Mouse (Mus musculus) skeletal muscle tissue, adult 2 months (tissue): ENCODE measurements around the gene Mettl7b.
"Not testable (repeated sequence)": the region's sequence is repeated elsewhere in the genome, so short reads cannot be mapped to it uniquely, and the experiment has no call there.

Source experiments
- DNase-seq: peaks from one replicate; pipeline ENCODE4 v3.0.0-alpha.2; 2012; ENCODE audit warnings: low read depth, low spot score

Gene Mettl7b

DNA sequence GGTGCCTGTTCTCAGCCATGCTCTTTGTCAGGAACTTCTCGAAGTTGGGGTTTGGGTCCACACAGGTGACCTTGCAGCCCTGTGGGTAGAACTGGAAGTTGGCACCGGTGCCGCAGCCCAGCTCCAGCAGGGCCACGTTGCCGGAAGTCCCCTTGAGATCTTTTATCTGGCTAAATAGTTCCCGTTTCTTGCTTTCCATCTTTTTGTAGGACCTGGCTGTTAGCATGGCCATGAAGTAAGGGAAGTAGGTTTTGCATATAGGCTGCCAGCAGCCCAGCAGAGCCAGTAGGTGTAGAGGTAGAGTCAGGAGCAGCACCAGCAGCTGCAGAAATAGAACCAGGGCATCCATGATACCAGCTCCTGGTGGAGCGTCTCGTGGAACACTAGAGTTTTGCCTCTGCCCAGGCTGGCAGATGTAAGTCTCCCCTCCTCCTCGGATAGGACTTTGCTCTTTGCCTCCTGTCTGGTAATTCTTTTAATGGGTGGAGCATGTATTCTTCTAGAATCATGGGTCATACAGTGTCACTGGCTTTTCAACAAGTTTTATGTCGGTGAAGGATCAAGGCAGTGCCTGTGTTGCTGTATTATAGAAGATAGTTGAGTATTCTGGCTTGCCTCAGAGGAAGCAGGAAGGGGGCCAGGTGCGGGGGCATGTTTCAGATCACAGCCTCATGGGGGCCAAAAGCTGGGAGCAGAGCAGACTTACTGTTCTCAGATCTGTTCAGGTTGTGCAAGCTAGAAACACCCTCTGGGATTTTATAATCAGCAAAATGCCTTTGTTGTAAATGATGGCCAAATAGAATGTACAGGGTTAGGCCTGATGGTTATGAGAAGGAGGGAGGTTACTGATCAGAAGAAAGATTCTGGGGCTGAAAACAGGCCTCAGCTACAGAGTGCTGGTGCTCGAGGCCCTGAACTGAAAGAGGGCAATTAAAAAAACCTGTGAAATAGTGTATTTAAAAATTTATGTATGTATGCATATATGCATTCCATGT is at the start of gene Mettl7b:
Gene Mettl7b (minus strand): TSS at position 399 of the 995 bp plus-strand sequence.
- DNase-seq = no peak

DNA sequence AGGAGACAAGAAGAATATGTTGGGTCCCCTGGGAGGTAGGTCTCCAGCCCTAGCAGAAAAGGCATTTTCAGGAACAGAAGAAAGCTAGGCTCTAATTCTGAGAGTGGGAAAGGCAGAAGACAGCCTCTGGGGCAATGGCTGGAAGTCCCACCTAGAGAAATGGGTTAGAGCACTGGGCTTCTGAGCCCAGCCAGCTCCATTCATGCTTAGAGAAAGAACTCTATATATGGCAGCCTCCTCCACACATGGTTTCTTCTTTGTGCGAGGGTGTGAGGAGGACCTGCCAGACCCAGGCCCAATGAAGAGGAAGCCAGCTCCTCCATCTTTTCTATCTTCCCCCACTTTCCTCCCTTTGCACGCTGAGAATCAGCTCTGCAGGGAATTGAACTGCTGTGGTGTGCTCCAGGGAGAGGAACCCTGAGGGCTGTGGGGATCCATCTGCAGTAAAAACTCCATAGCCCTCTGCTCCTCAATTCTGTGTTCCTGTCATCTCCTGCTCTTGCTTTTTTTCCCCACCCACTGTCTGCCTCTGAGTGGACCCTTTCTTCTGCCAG is 49.6 kb upstream of the Mettl7b start, which contains the start of gene Olfr763:
Gene Olfr763 (plus strand): TSS at position 504 of the 554 bp plus-strand sequence.
- no peak for DNase-seq

DNA sequence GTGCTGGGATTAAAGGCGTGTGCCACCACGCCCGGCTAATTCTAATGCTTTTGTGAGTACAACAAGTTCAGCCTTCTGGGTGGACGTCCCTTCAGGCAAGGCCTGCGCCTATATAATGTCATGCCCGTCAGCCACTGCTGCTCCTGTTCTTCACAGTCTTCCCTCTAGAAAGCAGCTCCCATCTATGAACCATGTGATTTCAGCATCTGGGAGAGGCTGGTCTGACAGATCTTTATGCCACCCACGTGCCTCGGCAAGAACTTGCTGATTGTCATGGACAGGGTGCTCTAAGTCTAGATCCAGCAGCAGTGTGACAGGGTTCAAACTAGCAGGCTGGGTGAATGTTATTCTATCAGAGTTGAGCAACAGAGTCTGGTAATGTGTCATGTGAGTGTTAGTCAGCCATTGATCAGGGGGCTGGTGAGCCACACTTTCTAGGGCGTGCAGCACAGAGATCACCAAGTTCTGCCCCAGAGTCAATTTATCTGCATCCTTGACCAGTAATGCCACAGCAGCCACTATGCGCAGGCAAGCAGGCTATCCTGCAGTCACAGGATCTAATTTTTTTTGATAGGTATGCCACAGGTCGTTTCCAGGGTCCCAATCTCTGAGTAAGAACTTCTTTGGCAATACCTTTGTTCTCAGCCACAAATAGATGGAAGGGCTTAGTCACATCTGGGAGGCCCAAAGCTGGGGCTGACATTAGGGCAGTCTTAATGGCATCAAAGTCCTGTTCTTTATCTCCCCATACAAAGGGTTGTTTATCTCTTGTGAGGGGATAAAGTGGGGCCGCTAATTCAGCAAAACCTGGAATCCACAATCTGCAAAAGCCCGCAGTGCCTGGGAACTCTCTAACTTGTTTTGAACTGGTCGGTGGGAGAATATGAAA is 43.5 kb upstream of the Mettl7b start:
- DNase-seq = no peak

DNA sequence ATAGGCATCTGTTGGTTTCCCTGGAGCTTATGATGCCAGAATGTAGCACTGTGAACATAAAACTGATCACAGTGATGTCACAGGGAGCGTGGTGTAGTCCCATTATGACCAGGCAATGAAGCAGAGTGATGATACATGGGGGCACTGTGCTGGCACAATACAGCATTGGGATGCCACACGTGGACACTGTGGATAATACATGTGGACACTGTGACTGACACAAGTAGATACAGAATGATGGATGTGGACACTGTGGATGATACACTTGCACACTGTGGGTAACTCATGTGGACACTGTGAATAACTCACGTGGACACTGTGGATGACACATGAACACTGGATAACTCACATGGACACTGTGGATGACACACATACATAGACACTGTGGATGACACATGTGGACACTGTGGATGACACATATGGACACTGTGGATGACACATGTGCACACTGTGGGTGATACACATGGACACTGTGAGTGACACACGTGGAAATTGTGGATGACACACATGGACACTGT is 35.8 kb upstream of the Mettl7b start:
- DNase-seq = no peak

DNA sequence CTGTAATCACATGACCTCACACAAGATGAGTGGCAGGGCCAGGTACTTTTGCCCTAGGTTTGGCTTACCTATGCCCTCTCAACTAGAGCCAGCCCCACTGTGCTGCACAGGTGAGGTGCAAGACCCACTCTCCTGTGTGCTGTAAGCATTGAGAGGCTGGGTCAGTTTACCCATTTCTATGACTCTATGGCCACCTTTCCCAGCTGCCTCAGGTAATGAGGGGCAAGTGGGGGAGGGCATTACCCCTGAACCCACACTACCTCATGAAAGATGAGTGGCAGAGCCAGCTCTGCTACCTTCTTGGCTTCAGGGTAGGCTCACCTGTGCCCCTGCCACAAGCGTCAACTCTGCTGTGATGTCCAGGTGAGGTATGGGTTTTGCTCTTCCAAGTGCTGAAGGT is 35.0 kb upstream of the Mettl7b start:
- no peak for DNase-seq

DNA sequence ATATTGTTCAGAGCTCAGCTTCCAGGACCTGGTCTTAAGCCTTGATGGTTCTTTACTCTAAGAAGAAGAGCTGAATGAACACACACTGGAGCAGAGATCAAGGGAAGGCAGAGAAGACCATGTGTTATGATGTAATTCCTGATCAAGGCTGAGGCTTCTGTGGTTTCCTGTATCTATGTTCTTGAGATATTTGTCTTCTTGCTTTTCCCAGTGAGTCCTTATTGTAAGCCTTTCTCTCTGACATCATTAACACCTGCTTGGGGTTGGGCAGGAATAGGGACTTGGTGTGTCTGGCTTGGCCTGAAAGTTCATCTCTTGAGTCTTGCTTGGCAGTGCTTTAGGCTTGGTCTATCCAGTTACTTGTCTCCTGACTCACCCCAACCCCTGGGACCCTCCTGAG is 30.2 kb upstream of the Mettl7b start:
- DNase-seq = no peak

DNA sequence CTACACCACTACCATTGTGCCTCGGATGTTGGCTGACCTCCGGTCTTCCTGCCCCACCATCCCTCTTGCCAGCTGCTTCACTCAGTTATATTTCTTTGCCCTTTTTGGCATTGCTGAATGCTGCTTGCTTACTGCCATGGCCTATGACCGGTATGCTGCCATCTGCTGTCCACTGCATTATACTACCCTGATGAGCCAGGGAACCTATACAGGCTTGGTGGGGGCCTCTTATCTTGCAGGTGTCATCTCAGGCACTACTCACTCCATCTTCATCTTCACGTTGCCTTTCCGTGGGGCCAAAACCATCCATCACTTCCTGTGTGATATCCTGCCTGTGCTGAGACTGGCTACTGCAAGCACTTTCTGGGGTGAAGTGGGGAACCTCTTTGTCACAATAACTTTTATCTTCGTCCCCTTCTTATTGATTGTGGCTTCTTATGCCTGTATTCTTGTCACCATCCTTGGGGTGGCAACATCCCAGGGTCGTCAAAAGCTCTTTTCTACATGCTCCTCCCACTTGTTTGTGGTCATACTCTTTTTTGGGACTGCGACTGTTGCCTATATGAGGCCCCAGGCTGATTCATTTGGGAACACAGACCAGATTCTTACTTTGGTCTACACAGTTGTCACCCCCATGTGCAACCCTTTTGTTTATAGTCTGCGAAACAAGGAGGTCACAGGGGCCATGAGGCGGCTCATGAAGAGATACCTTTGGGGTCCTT is 29.5 kb upstream of the Mettl7b start:
- not testable (repeated sequence) for DNase-seq

DNA sequence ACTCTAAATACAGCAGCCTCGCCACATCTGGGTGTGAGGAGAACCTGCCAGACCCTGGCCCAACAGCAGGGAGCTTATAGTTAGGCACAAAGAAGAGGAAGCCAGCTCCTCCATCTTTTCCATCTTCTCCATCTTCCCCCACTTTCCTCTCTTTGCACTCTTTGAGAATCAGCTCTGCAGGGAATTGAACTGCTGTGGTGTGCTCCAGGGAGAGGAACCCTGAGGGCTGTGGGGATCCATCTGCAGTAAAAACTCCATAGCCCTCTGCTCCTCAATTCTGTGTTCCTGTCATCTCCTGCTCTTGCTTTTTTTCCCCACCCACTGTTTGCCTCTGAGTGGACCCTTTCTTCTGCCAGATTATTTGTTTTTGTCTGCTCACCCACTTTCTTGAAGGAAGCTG is 28.3 kb upstream of the Mettl7b start, which contains the start of gene Olfr9:
Gene Olfr9 (plus strand): TSS at position 301 of the 400 bp plus-strand sequence.
- not testable (repeated sequence) for DNase-seq

DNA sequence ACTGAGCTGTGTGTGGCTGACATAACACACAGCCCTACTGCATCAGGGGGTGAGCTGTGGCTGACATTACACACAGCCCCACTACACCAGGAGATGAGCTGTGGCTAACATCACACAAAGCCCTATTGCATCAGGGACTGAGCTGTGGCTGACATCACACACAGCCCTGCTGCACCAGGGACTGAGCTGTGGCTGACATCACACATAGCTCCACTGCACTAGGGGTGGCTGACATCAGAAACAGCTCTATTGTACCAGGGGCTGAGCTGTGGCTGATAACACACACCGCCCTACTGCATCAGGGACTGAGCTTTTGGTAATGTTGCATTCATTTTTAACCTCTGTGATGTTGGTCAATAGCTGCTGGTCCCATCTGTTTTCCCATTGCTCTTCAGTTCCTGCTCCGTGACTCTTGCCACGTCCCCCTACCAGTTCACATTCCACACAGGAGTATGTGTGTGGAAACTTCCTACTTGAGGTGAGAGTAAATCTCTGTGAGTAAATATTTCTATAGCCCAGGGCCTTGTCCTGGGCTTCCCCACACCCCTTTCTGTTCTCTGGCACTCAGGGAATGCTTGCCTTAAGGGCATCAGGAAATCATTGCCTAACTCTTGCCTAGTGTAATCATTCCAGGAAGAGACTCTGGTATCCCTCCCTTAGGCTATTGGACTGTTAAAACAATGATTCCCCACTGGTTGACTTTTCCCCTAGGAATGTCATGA is 20.0 kb upstream of the Mettl7b start:
- DNase-seq = no peak

DNA sequence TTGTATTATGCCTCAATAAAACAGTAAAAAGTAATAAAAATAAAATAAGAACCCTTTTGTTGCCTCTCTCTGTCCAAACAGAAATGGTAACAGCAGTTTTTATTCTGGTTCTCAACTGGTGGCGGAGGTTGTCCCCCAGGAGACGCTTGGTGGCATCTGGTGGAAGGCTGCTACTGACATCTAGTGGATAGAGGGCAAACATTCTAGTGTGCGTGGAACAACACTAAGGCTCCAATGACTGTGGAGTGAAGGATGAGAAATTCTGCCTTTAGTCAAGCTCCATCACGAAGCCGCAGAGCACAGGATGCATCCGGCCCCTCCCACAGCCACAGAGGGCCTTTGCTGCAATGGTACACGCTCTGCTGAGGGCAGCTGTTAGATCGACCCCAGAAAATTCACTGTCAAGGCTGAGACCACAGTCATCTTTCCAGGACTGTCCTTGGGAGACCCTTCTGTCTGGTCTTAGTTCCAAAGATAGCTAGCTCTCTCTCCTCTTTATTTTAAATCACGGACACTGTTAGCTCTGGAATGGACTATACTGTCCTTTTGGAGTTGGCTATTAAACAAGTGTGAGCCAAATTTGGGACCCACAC is 16.8 kb upstream of the Mettl7b start:
- peak; percentile 21 for DNase-seq

DNA sequence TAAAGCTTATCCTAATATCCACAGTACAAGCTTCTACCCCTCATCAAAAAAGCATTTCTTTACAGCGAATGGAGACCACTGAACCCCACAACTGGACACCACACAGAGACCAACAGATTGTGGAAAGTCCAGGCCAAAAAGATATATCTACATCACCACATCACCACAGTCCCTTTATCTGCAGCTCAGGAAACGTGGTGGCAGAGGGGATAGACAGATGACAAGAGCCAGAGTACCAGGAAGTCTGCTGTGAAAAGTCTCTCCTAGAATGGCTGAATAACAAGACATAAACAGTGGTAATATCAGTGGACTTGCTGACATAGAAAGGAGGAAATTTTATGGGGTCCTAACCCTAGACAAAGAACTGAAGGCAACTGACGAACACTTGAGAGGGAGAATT is 15.6 kb upstream of the Mettl7b start:
- DNase-seq = no peak

DNA sequence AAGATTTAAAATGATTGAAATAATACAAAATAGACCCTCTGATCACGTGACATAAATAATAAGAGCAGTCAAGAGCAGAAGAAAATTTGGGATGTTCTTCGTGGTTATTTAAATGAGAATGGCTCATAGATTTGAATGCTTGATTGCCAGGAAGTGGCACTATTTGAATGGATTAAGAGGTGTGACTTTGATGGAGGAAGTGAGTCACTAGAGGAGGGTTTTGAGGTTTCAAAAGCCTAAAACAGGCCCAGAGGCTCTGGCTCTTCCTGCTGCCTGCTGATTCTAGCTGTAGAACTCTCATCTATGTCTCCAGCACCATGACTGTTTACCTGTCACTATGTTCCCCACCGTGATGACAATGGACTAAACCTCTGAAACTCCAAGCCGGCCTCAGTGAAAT is 12.1 kb upstream of the Mettl7b start:
- no peak for DNase-seq

DNA sequence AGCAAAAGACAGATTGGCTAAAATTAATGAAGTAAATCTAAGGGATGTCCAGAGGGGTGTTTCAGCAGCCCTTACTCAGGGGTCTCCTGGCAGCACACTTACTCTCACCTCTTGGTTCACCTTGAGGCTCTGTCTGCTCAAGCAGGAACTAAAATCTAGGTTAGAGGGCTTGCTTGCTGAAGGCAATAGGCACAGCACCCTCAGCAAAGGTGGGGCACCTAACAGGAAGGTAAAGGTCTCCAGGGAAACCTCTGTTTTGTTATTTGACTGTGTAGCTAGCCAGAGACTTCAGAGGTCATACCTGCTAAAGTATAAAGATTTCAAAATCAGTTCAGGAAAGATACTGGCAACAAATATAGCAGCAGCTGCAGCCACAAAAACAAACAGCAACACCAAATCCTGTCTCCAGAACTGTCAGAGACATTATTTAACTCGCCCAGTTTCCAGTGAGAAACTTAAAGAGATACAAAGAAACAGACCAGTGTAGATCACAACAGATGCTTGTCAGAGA is 10.0 kb upstream of the Mettl7b start:
- no peak for DNase-seq

DNA sequence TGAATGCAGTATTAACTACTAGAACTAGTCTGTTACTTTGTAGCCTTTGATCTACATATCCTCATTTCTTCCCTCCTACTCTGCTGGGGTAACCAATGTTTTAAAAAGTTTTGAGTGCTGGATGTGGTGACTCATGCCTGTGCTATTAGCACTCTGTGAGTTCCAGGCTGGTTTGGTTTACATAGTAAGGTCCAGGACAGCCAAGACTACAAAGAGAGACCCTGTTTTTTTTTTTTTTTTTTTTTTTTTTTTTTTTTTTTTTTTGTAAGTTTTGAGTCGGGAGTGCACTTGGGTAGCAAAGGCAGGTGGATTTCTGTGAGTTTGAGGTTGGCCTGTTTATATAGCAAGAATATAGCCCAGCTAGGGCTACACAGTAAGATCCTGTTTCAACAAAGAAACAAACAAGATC is 7.6 kb upstream of the Mettl7b start:
- DNase-seq = no peak

DNA sequence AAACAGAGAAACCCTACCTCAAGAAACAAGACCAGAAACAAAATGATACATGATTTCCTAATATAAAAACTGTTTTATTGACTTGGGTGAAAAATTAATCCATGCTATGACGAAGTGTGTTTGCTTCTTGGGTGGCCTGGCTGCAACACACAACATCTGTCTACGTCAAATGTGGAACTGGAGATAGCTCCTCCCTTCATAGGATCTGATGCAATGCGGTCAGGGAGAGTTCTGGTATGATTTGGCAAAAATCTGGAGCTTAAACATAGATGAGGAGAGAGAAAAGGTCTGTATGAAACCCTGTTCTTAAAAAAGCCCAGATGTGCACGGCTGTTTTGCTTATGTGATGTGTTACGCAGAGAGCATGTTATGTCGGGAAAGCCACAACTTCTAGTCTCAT is 5.1 kb upstream of the Mettl7b start:
- no peak for DNase-seq

DNA sequence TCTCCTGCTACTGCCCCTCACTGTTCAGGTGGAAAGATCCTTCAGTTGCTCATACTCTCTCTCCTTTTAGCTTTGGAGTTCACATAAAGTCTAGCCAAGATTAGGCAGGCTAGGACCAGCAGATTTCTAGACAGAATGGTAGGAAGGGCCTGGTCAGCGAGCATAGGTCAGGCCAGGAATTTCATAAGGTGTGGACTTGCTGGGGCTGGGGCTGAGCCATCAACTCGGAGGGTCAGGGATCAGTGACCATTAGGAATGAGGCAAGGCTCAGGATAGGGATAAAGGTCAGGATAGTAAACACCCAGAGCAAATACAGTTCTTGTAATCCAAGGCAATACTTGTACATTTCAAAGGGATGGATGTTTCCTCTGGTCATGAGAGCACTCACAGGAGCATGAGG is 4.2 kb upstream of the Mettl7b start:
- no peak for DNase-seq

DNA sequence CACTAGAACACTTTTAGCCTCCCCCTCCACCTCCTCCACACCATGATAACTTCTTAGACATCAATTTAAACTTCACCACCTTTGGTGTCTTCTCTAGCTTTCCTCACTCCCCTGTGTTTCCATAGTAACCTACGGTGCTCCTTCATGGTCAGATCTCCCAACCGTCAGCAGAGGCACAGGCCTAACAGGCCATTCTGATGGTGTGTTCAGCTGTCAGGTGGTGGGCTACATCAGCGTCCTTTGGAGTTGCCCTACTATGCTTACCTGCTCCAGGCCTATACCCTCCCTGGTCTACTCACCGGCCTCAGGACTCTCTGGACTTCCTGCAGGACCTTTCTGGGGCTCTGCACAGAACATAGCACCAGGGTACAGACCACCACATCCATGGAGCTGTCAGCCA is 646 bp downstream of the Mettl7b start:
- DNase-seq = no peak

DNA sequence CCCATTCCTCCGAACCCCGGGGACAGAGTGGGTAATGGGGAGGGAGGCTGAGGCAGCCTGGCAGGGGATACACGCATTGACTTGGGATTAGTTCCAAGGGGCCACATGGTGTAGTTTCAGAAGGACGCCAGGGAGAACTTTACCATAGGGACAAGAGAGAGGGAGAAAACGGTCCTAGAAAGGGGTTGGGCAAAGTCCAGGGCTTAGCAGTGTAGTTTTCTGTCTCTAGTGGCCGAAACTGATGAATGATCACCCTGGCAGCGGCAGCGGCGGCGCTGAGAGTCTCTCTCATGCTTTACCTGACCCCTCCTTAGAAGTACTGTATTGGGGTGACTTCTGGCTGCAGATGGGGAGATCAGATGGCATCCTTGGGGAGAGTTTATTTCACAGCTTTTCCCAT is 2.4 kb downstream of the Mettl7b start:
- DNase-seq = no peak

DNA sequence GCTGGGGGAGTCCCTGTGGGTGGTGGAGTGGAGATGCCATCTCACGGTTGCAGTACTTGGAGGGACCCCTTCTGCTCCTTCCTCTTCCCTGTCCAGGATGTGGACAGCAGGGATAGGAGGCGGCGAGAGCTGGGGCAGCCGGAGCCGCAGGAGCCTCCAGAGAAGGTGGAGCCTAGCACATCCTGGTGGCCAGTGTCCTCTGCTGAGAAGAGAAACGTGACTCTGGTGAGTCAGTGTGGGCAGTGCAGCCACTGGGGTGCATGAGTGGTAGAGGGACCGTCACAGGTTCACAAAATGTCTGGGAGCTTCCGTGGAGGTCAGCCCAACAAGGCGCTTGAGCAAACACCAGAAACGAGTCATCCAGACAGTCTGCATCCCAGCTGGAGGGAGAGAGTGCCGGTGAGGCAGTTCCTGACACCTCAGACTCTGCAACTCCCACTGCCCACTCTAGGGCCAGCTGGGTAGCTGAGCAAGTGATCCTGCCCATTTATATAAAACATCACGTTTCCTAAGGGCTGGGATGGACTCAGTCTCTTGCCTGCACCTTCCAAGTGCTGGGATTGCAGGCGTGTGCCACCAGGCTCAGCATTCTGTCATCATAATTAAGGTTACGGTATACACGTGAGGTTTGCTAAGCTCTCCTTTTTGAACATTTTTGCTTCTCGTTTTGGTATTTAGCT is 10.4 kb downstream of the Mettl7b start:
- no peak for DNase-seq
